Mouse (Mus musculus) ES-E14 (cell line): ENCODE results near the gene Pnpla1.

Experiments
- CHD2 ChIP-seq: IDR thresholded peaks from 2 replicates; pipeline ENCODE4 v1.6.1; 2014; ENCODE audit warnings: mild to moderate bottlenecking, low read depth, low read length, inconsistent platforms
- HCFC1 ChIP-seq: IDR thresholded peaks from 2 replicates; pipeline ENCODE4 v1.6.1; 2012; ENCODE audit warnings: low read length, inconsistent platforms, borderline replicate concordance; ENCODE audit not compliant: insufficient read depth
- MAFK ChIP-seq: IDR thresholded peaks from 2 replicates; pipeline ENCODE4 v1.6.1; 2014; ENCODE audit warnings: mild to moderate bottlenecking, low read depth, low read length, inconsistent platforms; ENCODE audit not compliant: insufficient read depth
- ZC3H11A ChIP-seq: IDR thresholded peaks from 2 replicates; pipeline ENCODE4 v1.6.1; 2012; ENCODE audit warnings: low read depth, mild to moderate bottlenecking, inconsistent platforms, low read length, borderline replicate concordance

DNA sequence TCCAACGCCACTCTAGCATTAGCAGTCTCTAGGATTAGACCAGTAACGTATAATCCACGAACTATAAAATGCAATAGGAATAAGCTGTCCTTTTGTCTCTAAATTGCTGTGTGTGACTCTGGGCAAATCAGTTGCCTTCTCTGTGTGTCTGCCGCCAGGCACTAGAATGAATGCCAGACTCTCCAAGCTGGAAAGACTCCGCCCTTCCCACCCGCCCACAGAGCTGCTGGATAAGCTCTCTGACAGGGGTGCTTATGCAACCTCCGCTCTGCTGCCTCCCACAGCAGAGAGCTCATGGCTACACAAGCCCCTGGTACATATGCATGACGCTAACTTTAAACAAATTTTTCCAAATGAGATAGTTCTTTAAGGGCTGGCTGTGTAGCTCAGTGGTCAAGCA lies 17.1 kb downstream of the Pnpla1 start:
- no peak for TF ChIP-seq CHD2
- TF ChIP-seq HCFC1: no peak
- no peak for TF ChIP-seq ZC3H11A
- TF ChIP-seq MAFK: no peak
